Mouse (Mus musculus) brain, embryonic 18.5 days (tissue): ENCODE measurements around the gene Casp7.
A peak's percentile ranks its signal among the peaks of the same experiment; 100 is the strongest.
"Not testable (repeated sequence)": the region's sequence is repeated elsewhere in the genome, so short reads cannot be mapped to it uniquely, and the experiment has no call there.

Source experiments
- DNase-seq: peaks from one replicate; pipeline ENCODE4 v3.0.0-alpha.2; 2012; ENCODE audit warnings: low read depth, low spot score

Gene Casp7

DNA sequence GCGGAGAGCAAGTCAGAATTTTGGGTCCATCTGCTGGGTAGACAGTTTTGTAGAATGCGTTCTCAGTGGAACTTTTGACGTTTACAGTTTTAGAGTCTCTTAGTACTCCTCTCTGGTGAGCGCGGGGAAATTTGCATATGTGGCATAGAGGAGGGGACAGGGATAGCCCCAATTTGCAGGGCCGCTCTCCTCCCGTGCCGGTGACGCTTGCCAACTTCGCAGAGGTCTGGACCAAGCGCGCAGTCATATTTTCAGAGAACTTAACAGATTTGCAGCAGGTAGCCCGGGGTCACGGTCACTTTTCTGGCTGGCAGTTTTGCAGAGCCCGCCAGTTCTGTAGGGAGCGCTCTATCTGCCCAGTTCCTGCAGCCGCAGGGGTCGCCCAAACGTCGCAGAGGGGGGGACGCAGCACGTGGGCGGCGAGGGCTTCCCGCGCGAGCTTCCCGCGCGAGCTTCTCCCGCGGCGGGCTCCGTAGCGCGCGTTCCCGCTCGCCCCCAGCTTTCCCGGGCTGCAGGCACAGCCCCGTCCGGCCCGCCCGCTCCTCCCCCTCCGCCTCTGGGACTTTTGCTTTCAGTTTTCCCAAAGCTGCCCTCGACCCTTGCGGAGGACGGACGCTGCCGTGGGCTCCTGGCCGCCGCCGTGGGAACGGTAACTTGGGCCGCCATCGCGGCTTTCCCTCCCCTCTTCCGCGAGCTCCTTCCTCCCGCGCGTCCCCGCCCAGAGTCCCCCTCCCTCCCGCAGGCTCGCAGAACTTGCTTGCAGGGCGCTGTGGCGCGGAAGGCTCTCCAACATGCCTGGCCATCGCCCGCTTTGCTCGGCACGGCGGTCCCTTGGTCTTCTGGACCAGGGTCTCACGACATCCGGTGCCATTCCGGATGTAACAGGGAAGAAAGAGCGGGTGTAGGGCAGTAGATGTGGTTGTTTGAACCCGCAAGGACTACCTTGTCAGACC is at the start of gene Casp7:
Casp7 (plus strand) TSS at position 461 of the 953 bp plus-strand sequence.
- peak; percentile 10 for DNase-seq

- no peak for DNase-seq
These were observed 47.6 kb upstream of the Casp7 start for GRCm38 (mm10) chr19:56349295-56349694.

- DNase-seq: no peak
These were observed 43.2 kb upstream of the Casp7 start for GRCm38 (mm10) chr19:56353689-56354088.

GRCm38 (mm10) chr19:56355201-56355600 is 41.7 kb upstream of the Casp7 start:
- DNase-seq: no peak

DNA sequence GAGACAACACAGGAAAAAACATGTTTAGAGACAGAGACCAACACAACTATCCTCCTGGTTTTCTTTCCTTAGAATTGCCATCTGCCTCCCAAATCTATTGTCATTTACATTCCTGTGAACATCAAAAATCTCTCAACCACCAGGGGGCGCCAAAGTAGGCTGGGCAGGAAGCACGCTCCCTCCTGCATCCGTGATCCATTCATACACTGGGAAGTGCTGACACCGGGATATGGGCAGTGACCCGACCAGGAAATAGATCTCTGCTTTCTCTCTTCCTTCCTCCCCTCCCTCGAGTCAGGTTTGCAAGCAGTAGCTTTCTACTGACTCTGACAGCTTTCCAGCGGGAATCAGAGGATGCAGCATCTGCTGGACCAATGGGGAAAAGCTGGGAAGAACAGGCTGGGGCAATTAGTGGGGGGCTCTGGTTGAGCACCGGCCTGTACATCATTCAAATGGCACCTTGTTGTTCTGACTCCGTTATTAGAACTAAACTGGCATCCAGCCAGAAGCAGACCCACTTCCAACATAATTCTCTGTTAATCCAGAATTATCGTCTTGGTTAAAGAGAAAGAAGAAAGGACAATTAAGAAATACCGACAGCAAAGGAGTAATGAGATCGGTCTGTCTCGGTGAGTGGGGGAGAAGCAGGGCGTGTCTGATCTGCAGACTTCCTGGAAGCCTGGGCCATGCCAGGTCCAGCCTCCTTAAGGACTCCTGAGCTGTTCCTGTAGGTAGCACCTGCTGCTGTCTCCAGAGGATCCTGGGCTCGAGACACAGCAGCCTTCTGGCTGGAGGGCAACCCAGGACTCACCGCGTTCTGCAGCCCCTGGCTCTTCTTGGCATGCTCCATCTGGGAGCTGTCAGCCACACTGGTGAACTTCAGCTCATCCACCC is 40.2 kb upstream of the Casp7 start:
- DNase-seq: no peak

DNA sequence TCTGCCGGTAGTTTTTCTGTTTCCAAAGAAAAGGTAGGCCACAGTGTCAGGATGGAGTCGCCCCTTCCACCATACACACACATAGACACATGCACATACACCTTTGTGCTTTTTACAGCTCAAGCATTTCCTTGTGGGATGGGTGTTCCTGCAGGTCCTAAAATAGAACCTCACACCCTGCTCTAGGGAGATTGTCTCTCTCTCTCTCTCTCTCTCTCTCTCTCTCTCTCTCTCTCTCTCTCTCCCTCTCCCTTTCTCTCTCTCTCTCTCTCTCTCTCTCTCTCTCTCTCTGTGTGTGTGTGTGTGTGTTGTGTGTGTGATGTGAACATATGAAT is 39.6 kb upstream of the Casp7 start:
- DNase-seq: not testable (repeated sequence)

- no peak for DNase-seq
These were observed 38.0 kb upstream of the Casp7 start for GRCm38 (mm10) chr19:56358890-56359289.

DNA sequence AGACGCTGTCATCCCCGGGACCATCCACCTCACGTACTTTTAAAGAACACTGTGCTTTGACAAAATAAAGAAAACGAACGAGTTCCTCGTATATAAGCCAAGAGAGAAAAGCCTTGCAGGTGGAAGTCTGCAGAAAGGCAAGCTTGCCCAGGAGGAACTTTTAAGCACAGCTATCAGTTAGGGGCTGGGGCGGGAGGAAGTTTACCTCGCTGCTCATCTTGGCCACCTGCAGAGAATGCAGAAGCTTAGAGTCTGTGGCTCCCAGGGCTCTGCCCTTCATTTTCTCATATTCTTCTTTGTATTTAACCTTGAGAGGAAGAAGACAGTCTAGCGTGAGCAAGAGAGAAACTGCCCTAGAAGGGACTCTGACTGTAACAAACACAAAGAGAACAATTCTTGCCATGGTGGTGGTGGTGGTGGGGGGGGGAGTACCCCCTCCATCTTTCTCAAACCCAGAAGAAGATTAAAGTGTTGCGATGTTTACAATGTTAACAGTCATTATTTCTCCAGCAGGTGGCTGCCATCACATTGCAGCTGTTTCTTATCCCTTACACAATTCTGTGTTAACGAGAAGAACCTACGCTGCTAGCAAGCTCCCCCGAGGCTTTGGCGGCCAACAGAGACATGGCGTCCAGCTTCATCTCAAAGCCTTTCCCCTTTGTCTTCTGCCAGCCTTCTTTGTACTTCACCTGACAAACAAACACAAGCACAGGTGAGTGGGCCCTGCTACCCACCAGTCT is 33.0 kb upstream of the Casp7 start:
- no peak for DNase-seq

DNA sequence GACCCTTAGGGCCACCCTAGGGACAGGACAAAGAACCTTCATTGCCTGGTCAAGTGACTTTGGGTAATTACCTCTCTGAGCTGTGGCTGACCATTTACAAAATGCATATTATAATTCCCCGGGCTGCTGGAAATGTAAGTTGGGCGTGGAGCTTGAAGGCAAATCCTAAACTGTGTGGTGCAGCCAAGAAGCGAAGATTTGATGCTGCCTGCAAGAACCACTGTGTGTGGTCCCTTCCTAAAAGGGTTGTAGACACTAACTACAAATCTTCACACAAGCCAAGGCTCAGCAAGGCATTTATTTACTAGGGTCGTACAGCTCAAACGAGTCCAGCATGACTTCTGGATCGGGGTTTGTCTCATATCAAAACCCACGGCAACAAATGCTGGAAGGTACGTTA is 32.4 kb upstream of the Casp7 start:
- no peak for DNase-seq

DNA sequence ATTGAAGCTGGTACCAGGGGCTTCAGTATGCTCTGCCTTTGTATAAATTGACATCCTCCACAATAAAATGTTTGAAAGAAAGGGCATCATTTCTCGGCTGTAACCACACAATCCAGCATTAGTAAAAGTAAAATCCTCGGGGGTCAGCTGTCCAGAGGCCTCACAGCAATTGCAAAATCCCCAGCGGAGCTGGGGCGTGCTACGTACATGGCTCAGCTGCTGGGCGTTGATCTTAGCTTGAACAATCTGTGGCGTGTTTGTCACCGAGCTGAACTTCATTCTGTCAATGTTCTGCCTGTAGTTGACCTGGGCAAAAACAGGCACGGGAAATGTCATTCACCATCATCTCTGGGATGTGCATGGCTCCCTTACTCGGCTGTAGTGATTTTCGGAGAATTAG is 30.8 kb upstream of the Casp7 start:
- no peak for DNase-seq

DNA sequence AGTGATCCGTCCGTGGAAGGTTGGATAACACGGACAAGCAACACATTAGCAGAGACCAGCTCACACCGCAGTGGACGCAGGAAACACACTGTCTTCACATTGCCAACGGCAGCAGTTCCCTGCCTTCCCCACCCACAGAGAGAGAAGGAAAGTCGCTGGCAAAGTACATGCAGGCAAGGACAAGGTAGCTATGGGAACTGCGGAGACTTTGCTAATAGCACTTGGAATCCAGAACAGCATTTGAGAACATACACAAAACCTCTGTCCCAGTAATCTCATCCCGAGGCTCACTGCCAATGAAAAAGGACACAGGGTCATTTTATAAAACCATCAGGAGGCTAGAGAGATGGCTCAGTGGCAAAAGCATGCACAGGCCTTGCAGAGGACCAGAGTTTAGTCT is 30.3 kb upstream of the Casp7 start:
- no peak for DNase-seq

DNA sequence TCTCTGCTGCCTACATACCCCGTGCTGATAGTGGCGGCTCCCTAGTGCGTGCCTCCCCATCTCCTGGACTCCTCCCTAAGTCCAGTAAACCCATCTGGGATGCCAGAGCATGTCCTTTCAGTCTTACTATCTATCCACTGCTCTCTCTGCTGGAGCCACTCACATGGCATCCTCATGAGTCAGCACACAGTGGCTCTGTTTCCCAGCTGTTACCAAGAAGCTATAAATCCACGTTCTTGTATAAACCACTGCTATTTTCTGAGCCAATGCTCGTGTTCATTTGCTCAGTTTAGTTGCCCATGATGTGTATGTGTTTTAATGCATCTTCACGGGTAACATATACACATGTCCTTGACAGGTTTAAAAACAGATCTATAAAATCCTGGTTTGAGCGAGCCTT is 29.2 kb upstream of the Casp7 start:
- DNase-seq: no peak

GRCm38 (mm10) chr19:56368912-56369311 is 28.0 kb upstream of the Casp7 start:
- DNase-seq: no peak

DNA sequence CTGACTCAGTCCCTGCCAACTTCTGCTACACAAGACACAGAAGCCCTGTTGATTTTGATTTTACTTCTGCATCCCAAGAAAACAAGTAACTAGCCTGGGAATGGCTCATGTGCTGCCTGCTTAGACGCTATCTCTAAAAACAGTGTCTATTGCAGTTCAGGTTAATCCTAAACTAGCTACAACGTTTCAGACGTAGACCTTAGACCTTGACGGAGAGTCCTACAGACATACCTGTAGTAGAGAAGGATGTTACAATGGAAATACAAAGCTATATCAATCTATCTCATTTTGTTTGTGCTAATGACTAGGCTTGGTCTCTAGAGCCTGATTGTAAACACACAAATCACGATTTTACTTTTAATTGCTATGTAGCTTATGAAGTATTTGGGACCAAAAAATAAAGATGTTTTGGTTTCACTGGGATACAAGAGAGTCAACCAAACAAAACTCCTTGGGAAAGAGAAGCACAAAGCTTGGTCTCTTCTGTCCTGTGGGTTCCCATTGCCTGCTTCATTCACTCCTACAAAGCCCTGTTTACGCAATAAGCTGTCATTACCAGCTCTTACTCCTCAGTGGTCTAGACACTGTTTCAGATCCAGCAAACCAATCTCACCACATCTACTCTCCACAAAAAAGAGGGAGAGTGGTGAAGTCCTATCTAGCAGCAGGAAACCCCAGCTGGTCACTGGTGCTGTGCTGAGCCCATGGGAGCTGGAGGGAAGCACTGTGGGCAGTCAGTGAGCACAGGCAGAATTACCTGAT is 26.4 kb upstream of the Casp7 start:
- DNase-seq: no peak

DNA sequence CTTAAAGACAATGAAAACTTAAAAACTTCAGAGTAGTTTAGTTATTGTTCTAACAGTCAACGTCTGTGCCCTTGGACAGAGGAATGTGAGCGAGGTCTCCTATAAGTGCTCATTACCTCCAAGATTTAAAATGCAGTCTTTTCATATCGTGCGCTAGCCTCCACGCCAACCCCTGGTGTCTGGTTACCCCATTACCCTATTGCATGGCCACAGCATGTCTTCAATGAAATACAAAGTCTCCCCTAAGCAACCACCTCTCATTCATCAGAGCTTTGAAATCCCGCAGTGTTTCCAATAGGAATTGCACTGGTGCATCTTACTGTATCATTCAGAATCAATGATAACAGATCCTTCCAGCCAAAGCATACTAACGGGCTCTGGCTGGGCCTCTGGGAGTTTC is 24.7 kb upstream of the Casp7 start:
- no peak for DNase-seq

GRCm38 (mm10) chr19:56373246-56373645 is 23.7 kb upstream of the Casp7 start:
- DNase-seq: no peak

DNA sequence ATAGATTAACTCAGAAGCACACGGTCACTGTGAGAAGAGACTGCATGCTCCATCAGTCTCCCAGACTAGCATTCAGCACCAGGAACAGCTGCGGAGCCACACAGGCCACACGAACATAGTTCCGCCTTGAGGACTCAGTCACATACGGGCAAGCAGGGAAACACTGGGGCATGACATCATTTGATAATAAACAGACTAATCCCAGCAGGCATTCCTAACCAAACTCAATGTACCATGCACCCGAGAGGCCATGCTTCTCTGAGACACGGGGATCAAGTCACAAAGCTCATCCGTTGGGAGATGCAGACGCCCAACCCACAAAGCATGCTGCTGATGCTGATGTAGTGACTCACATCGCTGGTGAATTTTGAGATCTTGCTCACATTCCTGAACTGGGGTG is 22.9 kb upstream of the Casp7 start:
- no peak for DNase-seq

DNA sequence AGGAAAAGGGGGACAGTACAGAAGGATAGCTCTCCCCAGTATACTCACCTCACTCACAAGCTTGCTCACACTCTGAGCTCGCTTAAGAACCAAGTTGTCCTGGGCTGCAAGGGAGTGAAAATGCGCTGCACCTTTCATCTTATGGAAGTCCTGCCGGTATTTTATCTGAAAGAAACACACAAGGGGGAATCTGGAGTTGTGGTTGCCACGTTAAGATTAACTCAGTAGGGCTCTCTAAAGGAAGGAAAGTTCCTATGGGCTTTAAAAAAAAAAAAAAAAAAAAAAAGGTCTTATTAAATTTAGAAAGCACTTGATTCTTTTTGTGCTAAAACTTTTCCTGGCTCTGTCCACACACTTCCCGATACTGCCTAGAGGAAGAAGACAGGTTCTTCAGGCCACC is 18.9 kb upstream of the Casp7 start:
- DNase-seq: no peak

GRCm38 (mm10) chr19:56378554-56379172 is 18.3 kb upstream of the Casp7 start:
- no peak for DNase-seq

DNA sequence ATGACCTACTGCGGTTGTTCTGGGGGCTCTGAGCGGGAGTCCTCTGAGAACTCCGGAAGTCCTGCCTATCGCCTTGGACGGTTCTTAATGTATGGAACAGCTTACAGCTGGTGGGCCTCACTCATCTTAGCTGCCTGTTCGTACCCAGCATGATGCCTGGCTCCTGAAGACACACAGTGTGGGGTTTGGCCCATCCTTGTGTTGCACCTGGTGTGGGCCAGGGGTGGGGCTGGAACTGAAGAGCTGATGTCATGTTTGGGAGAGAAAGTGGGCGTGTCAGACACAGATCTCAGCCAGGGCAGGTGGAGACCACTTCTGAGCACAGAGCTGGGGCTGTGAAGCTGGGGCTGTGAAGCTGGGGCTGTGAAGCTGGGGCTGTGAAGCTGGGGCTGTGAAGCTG is 16.6 kb upstream of the Casp7 start:
- DNase-seq: no peak

- DNase-seq: no peak
These were observed 15.5 kb upstream of the Casp7 start for GRCm38 (mm10) chr19:56381407-56381806.
